Mouse (Mus musculus): ENCODE data around the gene Fbp1. TPM values are rescaled to one million over a fixed set of nuclear protein-coding genes. Genes with fewer than 3 reads are reported as not detected.
"Not testable (repeated sequence)": the region's sequence is repeated elsewhere in the genome, so short reads cannot be mapped to it uniquely, and the experiment has no call there.

The Fbp1 gene
- total RNA-seq, 2 experiments from 2014 or later, result 4.9 TPM; not detected in 1

DNA sequence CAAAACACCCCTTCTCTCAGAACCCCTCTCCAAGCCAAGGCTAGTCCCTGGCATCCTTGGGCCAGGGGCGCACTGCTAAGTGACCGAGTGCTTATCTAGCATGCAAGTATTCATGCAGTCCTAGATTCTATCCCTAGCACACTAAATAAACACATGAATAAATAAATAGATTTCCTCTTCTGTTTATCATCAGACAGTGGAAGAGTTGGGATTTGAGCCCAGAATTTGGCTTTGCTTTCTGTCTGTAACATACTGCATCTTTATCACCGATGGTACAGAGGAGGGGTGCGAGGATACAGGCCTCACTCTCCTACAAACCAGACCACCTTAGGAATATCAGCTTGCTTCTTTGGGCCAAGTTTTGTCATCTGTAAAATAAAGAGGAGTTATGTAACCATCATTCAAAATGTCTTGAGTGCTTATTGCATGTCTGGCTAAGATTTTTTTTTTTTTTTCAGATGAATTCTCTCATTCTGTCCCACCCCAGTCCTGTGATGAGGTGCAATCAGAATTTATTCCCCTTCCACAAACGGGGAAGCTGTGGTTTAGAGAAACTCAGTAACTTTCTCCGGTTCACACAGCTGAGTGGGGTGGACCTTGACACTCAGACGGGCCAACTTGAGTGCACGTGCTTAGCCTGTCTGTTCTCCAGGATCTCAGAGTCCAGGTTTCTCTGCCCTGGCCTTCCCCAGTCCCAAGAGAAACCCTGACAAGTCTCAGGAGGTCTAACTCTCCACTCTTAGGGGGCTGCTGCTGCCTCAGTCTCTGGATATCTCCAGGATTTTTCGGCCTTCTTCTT, 5.2 kb upstream of the Fbp1 start:
- no peak for ATAC-seq (replicated peaks; ENCODE audit: low FRiP score, poor library complexity, severe bottlenecking)

DNA sequence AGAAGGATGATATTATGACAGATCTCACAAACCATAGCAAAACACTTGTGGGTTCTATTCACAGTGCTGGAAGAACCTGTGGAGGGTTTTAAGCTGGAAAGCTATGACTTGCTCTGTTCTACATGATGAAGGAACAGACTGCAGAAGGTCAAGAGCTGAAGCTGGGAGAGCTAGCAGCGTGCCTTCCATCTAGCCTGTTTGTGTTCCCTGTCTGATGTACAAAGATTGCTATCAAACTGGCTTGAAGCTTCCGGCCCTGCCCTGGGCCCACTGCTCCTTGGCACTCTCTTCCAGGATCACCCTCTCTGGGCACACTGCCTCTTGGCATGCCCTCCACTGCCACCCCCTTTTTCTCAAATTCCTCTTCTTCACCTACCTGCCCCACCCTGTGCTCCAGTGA, 1.2 kb upstream of the Fbp1 start:
- ATAC-seq (replicated peaks; ENCODE audit: low FRiP score, poor library complexity, severe bottlenecking), result no peak

DNA sequence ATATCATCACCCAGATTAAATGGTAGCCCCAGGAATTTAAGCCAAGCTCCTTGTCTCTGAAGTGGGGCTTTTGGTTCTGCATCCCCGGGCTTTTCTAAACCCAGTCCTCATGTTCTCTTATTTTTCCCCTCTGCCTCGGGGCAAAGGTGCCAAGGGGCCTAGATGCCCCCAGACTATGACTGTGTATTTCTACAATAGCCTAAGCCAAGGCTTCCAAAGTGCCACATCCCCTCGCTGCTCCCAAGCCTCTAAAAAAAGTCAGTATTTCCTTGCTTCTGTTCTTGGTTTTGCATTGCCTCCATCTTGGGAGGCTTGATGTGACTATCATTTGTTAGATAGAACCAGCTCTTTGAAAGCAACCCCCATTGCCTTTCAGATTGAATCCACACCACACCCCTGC, 3.5 kb downstream of the Fbp1 start:
- ATAC-seq (replicated peaks; ENCODE audit: low FRiP score, poor library complexity, severe bottlenecking), result no peak

DNA sequence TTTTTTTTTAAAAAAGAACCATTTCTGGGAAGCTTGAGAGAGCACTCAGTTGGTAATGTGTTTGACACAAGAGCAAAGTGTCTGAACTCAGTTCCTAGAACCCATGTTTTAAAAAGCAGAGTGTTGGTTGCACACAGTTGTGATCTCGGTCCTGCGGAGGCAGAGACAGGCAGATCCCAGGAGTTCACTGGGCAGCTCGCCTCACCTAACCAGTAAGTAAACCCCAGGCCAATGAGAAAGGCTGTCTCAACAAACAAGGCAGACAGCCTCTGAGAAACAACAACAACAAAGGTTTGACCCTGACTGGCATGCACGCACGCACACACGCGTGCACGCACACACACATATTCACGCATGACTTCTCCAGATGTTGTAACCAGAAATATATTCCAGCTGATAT, 4.2 kb downstream of the Fbp1 start:
- ATAC-seq (replicated peaks; ENCODE audit: low FRiP score, poor library complexity, severe bottlenecking), result no peak

DNA sequence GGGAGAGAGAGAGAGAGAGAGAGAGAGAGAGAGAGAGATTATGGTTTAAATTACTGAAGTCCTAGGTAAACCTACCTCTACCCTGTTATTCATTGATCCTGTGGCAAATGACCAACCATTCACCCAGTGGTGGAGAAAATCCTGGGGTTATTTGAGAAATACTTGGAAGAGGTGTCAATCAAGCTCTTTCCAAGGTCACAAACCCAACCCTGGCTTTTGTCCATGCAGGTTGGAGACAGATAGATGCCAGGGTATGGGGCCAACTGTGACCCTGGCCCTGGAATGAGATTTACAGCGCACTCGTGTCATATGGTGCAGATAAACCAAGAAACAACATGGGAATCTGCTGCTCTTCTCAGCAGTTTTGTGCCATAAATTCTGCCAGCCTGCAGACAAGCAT, 4.6 kb downstream of the Fbp1 start:
- ATAC-seq (replicated peaks; ENCODE audit: low FRiP score, poor library complexity, severe bottlenecking), result no peak

DNA sequence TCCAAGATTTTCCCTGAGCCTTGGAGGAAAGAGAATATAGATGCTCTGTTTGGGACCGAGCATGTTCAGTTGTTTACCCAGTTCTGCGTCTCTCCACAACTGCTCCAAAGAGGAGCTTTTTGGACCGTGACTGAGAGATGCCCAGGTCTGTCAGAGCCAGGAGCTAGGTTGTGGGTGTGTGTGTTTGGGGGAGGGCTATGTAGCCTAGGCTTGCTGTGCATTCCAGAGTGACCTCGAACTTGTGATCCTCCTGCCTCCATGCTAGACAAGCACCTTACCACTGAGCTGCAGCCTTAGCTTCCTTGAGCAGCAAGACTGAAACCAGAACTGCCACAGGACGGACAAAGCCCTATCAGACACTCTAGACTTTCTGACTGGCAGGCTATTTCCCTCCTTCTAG, 5.2 kb downstream of the Fbp1 start:
- no peak for ATAC-seq (replicated peaks; ENCODE audit: low FRiP score, poor library complexity, severe bottlenecking)

DNA sequence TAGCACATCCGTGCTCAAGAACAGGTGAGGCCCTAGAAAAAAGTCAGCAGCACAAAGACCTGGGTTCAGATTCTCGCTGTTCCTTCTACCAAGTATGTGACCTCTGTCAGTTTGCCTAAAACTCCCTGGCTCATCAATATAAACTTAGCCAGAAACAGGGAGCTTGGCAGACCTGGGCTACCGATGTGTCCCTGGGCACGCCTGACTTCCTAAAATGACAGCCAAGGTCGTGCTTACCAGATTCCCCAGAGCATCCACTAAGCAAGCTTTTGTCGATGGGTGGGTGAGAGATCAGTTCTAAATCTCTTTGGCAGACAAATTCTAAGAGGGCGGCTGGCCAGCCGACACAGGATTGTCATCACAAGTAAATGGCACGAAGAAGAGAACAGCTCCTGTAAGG, 6.7 kb downstream of the Fbp1 start:
- no peak for ATAC-seq (replicated peaks; ENCODE audit: low FRiP score, poor library complexity, severe bottlenecking)

DNA sequence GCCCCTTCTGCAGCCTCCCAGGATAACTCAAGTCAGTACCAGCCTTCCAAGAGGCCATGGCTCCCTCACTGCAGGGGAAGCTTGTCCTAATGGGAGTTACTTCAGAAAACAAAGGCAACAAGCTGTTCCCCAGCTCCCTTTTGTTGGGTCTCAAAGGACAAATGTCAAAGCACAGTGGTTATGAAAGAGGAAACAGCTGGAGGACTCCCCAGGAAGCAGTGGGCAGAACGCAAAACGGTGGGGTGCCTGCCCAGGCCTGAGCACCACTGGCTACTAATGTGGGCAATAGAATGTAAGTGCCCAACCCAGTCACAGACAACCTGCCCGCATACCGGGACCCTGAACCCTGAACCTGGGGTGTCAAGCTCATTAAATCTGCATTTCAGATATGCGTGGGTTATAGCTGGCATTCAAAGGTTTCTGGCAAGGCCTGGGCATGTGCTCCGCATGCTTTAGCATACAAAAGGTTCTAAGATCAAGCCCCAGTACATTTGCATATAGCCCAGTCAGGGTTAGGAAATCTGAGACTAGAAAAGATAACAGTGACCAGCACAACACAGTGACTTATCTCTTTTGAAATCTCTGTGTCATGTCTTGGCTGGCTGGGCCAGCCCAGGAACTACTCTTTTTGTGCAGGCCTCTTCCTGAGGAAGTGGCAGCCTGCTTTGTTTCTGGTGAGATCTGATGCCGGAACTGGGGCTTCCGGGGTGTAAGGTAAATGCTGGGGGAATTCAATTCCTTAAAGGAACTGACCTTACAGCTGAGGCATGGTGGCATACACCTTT, 8.1 kb downstream of the Fbp1 start:
- ATAC-seq (replicated peaks; ENCODE audit: low FRiP score, poor library complexity, severe bottlenecking), result no peak

DNA sequence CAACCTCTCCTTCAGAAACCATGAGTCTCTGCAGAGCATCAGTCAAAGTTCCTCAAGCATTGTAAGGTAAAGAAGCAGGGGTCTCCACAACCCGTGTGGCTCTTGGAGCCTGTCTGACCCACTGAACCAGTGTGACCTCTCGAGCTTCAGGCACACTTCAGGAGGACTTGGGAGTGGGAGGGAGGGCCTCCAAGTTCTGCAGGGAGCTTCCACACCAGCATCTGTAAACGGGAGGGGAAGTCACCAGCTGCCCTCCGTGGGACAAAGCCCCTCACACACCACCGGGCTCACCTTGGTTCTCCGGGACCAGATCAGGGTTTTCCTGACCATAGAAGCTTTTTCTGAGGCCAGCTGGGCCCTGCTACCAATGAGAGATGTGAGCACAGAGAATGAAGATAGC, 8.7 kb downstream of the Fbp1 start:
- ATAC-seq (replicated peaks; ENCODE audit: low FRiP score, poor library complexity, severe bottlenecking), result no peak

DNA sequence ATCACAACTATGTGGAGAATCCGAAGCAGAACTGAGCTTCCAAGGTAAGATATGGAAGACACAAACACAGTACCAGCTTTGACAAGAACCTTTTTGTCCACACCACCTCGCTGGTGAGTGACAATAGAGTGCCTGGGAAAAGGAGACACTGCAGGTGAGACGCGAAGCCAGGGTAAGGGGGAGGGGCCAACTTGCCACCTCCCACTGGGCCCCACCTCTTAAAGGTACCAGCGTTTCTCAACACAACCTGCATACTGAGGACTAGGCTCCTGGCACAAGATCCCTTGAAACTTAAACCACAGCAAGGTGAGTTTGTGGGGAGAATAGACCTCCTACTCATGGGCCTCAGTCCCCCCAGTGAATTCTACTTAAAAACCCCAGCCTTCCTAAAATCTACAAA, 10.8 kb downstream of the Fbp1 start:
- ATAC-seq (replicated peaks; ENCODE audit: low FRiP score, poor library complexity, severe bottlenecking), result no peak

DNA sequence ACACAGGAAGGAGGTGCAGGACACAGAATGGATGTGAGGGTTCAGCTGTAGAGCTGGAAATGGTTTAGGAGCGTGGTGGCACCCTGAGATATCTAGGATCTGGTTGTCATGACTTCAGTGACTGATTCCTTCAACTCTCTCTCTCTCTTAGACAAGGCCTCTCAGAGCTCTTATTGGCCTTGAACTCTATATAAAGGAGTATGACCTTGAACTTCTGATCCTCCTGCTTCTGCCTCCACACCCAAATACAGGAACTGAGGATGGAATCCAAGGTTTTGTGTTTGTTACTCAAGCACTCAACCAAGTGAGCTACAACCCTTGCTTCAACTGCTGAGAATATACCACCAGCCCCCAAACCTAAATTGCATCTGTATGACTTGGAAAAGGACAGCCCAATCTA, 12.0 kb downstream of the Fbp1 start:
- ATAC-seq (replicated peaks; ENCODE audit: low FRiP score, poor library complexity, severe bottlenecking), result no peak

DNA sequence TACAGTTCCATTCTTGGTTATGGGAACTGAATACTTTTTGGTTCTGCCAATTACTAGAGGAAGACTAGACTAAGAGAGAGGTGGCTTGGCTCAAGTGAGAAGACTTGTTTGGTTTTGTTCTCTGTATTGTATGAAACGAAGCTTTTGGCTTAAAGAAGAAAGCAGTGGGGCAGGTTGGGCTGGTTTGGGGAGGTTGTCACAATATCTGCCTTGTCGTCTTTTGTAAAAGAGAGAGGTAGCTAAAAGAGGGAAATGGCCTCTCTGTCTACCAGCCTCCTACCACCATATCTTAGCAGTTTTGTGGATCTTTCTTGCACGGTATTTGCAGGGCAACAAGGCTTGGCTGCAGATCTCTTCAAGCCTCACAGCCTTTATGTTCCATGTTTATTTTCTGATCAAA, 15.8 kb downstream of the Fbp1 start:
- ATAC-seq (replicated peaks; ENCODE audit: low FRiP score, poor library complexity, severe bottlenecking), result no peak

DNA sequence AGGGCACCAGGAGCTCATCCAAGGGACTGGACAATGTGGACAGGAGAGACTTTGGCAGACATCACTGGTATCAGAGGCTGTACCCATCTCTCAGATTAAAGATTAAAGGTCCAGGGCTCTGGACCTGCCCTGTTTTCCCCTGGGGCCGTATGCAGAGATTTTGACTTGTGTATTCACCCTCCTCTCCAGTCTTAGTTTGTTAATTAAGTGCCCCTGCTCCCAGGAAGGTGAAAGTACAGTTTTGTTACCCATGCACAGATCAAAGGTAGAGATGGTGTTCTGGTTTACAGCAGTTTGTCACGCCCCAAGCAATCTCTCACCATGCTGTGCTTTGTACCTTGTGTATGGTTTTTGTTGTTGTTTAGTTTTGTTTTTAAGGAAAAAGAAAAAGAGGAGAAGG, 17.5 kb downstream of the Fbp1 start:
- ATAC-seq (replicated peaks; ENCODE audit: low FRiP score, poor library complexity, severe bottlenecking), result no peak

DNA sequence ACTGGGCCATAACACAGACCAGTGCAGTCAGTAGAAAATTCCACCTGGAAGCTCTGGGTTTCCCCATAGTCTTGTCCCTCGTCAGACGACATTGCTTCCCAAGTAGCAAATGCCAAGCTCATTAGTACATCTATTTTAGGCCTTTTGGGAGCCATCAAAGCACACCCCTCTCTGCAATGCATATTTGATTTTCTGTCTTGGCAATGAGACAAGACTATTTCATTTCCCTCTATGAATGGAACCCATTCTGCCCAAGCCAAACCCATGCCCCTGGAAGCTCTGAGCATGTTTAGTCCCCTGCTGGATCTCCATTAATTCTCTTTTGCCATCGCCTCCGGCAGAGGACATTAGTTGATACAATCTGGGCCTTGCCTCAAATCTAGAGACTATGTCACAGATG, 21.3 kb downstream of the Fbp1 start:
- ATAC-seq (replicated peaks; ENCODE audit: low FRiP score, poor library complexity, severe bottlenecking), result no peak

DNA sequence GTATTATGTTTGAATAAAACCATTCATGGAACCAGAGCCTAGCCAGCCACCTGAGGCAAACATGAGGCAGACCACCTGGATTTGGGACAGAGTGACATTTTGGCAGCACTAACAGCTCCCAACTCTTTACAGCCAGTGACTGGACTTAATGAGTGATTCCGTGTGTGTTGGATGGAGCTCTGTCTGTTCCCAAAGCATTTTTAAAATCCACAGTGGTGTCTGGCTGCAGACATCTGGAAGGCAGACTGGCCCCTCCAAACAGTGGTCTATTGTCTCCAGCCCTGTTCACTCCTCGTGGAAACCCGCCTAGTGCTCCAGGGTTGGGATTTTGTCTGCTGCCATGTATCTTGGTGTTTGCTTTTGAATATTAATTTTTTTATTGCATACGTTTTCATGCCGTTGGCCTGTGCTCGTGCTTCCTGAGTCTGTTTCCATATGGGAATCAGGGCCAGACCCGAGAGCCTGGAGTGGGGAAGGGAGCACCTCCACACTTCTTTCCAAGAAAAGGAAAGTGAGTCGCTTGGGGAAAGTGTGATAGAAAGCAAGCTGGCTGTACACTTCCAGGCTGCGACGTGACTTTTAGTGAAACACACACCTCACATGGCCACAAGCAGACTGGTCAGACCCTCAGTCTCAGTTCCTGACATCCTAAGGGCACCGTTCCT, 22.3 kb downstream of the Fbp1 start:
- no peak for ATAC-seq (replicated peaks; ENCODE audit: low FRiP score, poor library complexity, severe bottlenecking)

DNA sequence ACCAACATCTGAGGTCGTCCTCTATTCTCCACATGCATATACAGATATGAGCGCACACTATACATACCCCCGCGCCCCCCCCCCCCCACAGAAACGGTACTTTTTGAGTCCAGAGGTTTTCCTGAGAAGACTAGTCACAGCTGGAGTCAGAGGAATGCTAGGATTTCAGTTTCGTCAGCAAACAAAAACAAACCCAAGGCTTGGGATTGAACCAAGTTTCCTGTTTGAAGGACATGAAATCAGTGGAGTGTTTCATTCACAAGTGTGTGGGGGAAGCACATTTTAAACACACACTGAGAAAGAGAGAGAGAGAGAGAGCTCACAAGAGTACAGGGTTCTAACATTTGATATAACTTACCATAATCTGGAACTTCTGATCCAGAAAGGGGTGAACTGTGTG, 24.3 kb downstream of the Fbp1 start:
- no peak for ATAC-seq (replicated peaks; ENCODE audit: low FRiP score, poor library complexity, severe bottlenecking)

DNA sequence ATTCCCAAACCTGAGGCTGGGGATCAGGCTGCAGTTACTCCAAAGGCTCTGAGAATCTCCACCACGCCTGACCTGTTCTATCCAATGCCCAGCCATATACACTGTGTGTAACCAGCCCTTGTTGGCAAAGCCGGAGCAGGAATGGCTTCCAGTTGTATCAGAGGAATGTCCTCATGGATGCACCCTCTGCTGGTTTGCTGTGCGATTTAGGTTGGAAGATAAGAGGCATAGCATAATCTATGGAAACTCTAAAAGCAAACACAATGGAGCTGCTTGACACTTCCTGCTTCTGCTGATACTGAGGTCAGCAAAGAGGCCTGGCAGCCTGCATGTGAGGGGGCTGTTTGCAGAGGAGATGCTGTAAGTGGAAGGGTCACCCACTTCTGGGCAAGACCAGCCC, 25.2 kb downstream of the Fbp1 start:
- ATAC-seq (replicated peaks; ENCODE audit: low FRiP score, poor library complexity, severe bottlenecking), result no peak

DNA sequence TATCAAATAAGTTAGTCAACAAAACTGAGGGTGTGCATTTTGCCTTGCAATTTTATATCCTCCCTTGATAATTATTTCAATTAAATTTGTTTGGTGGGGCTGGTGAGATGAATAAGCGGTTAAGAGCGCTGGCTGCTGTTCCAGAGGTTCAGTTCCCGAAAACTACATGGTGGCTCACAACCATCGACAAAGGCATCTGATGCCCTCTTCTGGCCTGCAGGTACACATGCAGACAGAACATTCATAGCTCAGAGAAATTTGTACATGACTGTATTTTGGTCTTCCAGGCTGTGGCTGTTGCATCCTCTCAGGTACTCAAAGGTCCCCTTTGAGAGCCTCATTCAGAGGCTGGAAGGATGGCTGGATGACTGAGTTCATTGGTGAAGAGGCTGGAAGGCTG, 28.0 kb downstream of the Fbp1 start:
- no peak for ATAC-seq (replicated peaks; ENCODE audit: low FRiP score, poor library complexity, severe bottlenecking)

DNA sequence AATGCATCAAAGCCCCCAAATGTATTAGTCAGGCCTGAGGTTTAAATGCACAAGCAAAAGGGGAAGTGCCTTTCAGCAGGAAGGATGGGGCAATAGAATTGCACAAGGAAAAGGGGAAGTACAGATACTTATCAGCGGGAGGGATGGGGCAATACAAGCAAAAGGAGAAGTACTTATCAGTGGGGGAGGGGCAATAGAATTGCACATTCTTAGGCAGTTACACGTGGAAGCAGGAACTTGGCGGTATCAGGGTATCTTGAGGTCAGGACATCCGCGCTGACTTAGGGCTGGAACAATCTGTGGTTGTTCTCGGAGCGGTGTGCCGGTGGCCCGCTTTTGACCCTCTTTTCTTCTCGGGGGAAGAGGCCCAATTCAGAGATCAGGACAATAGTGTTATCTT, 28.8 kb downstream of the Fbp1 start:
- ATAC-seq (replicated peaks; ENCODE audit: low FRiP score, poor library complexity, severe bottlenecking), result not testable (repeated sequence)

DNA sequence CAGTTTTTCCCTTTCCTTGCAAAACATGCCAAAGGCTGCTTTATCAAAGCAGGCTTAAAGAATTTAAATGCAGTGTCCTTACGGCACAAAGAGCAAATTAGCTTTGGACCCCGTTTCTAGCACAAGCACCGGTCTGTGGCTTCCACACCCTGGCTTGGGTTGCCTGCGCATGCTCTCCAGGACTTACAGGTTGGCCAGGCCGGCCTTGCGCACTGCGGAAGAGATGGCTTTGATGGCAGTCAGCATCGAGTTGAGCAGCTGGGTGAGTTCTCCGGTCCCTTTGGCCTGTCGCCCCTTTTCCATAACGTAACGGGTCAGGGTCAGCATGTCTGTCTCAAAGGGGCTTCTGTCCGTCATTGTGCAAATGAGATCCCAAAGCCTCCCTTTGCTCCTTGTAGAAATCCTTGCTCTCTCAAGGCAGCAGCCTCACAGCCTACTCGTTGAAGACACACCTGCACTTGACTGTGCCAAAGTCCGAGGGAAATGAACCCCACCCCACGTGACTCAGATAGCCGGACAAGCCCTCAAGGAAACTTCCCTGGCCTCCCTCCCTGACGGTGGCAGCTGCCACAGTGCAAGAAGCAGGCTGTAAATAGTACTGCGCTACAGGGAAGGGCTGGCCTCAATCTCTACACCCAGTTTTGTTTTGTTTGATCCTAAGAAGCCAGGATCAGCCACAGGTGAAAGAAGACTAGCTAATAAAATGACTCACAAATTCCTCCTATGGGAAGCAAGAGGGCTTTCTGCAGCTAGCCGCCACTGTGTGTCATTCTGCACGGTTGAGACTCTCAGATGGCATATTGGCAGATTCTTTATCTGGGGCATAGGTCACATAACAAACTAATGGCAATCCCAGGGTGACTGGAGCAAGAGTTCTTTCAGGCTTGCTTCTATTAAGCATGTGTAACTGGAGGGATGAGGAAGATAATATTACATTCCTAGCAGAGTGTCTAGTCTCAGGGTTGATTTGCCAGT, 29.9 kb downstream of the Fbp1 start, which contains the start of gene Fbp2:
TSS of gene Fbp2 (minus strand) at position 482 of the 975 bp plus-strand sequence.
- ATAC-seq (replicated peaks; ENCODE audit: low FRiP score, poor library complexity, severe bottlenecking), result no peak

Data from erythroblast, adult 5-6 weeks (primary cell).